Mouse (Mus musculus): Measurements from ENCODE around the gene Raly.
"Not testable (repeated sequence)": the region's sequence is repeated elsewhere in the genome, so short reads cannot be mapped to it uniquely, and the experiment has no call there.

Gene Raly

DNA sequence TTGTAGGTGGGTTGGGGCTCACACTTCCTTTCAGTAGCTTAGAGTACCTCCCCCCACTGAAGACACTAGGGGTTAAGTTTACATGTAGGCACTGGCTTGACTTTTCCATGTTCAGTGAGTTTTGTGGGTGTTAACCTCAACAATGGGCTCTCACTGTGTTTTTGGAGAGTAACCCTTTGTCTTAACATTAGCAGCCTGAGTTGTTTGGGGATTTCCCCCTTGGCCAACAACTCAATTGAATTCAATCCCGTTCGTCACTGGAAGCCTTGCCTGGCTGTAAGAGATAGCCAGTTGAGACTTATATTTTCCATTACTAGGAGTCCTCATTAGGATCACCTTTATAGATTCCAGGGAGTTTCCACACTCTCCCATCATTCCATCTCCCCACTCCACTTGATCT, 45.6 kb downstream of the Raly start:
- DNase-seq (ENCODE audit: low spot score) = no peak

DNA sequence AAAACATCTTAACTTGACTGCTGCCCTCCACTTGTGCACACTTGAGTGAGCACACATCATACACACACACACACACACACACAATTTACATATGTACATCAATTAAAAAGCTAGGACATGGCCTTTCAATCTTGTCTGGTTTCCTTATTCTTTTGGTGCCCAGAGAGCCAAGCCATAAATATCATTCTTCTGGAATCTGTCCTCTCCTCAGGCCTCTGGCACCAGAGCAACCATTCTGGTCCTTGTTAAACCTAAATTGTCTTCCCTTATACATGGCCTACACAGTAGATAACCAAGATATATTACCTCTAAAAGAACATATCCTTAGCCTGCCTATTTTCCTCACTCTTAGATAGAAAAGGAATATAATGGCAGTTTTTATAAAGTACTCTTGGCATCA, 57.2 kb downstream of the Raly start:
- no peak for DNase-seq (ENCODE audit: low spot score)

- peak; percentile 18 for DNase-seq (ENCODE audit: low spot score)
Observed at GRCm38 (mm10) chr2:154855383-154855782, 64.5 kb downstream of the Raly start.

- no peak for DNase-seq (ENCODE audit: low spot score)
Observed at GRCm38 (mm10) chr2:154863672-154864071, 72.8 kb downstream of the Raly start.

GRCm38 (mm10) chr2:154865696-154866095, 74.8 kb downstream of the Raly start:
- DNase-seq (ENCODE audit: low spot score) = no peak

- DNase-seq (ENCODE audit: low spot score) = no peak
Observed at GRCm38 (mm10) chr2:154868106-154868505, 77.2 kb downstream of the Raly start.

DNA sequence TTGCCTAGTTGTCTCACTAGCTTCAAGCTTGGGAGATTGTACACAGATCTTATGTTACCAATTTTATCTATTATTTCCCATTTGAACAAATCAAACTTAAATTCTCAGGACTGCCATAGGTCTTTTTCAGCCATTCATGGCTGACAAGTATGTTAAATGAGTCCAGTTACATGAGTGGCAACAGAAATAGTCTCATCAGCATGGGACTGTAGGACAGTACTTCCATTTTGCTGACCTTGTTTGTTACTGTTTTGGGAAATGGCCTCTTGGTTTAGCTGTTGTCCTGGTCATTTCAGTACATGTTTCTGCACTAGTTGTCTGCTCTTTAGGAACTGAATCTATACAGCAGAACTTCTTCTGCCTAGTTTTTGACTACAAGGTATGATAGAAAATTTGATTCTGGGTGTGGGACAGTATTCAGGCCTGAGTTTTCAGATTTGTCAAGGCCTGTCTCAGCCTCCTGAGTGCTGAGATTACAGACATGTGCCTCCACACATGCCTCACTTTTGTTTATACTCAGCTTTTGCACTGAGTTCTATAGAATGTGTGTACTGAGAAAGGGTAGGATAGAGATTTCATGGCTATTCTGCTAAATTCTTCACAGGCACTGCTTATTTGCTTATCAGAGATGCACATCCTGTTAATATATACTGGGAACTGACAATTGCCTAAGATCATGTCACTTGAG, 79.2 kb downstream of the Raly start:
- no peak for DNase-seq (ENCODE audit: low spot score)

DNA sequence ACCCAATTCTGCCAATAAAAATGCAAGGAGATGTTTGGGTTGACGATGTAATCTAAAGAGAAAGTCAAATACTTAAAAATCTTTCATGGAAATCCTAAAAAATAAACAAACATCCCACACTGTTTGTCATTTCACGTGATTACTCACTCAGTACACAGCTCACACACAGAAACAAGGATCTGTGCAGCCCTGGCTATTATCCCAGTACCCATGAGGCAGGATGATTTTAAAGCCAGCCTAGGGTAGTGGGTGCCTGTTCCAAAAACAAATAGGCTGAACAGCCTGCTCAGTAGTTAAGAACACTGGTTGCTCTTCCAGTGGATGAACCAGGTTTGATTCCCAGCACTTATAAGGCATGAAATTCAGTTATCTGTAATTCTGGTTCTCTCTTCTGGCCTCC, 85.7 kb downstream of the Raly start:
- DNase-seq (ENCODE audit: low spot score) = no peak

DNA sequence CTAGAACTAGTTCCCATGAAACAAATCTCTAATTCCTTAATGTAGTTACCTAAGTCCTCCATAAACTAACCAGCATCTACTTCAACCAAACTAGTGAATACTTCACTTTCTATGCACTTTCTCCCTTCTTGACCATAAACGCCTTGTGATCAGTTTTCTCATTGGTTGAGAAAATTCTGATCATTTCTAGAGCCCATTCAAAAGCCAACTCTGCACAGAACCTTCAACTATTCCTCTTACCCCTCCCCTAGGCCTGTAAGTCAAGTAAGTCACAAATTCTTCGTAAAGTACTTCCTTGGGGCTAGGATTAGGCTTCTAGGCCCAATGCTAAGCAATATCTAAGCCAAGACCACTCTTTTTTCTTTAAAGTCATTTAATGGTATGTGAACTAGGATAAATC, 100.7 kb downstream of the Raly start:
- DNase-seq (ENCODE audit: low spot score) = no peak

DNA sequence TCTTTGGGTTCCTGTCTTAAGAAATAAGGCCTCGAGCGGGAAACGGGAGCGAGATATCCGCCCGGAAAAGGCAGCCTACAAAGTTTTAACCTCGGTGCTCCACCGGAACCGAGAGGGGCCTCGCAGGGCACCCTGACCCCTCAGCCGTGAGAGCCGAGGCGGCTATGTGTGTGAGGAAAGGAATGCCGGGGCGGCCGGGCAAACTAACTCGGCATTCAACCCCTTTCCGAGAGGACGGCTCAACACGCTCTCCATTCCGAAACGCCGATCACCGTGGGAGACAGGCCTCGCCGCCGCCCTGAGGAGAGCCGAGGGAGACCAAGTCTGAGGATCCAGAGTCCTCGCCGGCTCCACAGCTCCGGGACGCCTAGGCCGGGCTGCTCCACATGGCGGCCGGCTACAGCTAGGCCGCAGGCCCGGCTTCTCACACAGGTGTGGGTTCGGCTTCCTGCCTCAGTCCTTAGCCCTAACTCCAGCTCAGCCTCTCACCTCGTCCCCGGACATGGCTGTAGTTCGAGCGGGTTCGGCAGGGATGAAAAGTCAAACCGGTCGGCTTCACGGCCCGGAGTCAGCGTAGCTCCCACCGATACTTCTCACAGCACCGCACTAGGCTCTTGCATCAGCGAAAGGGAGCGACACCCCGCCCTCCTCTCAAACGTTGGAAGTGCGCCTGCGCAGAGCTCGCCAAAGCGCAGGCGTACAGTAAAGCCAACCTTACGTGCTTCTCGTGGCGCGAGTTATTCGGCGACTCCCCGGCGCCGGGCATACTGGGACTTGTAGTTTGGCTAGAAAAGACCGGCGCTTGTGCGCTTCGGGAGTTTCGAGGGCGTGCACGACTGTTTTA, 101.5 kb downstream of the Raly start, which contains the start of gene Eif2s2:
Gene Eif2s2, minus strand, starts transcription at position 735 of the 844 bp plus-strand sequence.
- DNase-seq (ENCODE audit: low spot score) = peak; percentile 92

DNA sequence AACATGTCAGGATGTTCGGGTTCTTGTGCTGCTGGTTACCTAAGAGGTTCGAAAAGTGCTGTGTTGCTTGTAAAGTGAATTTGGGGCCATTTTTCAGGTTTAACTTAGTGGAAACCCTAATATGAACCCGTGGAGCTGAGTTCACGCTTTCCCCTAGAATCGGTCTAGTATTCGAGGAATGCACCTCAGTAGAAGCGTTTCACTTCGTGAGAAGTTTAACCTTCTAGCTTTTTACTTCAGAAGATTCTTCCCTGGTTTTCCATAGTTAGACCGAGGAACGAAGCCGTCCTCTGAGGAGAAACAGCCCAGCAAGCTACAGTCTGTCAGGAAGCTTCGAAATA, 102.1 kb downstream of the Raly start:
- DNase-seq (ENCODE audit: low spot score) = no peak

DNA sequence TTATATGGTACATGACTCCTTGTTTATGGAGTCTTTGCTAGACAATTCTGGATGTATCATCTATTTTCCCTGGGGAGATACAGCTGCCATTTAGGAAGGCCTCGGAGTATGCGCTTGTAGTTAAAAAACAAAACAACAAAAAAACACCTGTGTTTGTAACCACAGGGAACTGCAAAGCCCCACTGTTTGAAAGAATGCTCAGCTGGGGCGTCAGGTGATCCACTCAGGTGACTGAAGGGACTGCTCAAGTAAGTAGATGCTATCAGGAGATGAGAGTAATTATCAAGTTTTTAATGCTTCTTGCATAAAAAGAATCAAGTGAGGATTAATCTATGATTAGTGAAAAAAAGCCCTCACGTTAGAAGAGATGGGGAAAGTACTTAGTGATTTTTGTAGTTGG, 102.7 kb downstream of the Raly start:
- no peak for DNase-seq (ENCODE audit: low spot score)

DNA sequence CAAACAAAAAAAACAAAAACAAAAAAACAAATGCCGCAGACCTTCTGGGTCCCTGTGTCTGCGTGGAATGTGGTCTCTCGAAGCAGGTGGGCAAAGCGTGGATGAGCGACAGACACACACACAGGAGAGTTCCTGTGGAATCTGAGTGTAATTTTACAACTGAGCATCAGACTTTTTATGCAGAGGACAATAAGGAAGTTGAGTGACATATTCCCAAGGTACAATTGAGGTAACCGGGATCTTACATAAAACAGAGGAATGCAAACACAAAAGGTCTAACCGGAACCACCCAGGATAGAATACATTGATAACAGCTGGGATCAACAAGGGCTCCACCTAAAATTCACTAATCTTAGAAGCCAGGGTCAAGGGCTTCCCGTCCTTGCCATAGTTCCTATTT, 108.1 kb downstream of the Raly start:
- not testable (repeated sequence) for DNase-seq (ENCODE audit: low spot score)

GRCm38 (mm10) chr2:154899412-154899811, 108.5 kb downstream of the Raly start:
- not testable (repeated sequence) for DNase-seq (ENCODE audit: low spot score)

DNA sequence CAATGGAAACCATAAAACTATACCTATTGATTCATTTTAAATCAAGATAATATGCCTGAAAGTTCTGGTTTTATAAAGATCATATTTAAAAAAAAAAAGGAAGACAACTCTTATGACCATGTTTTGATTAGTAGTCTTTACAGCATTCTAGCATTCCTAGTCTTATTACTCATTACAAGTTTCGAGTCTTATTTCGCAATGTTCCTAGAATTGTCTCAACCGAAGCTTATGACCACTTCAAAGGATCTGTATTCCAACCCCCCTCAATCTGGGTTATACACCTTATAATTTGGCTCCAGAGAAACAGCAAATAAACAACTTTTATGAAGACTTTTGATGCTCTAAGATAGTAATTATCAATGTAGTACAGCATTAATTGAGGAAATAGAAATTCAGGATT, 111.2 kb downstream of the Raly start:
- no peak for DNase-seq (ENCODE audit: low spot score)

GRCm38 (mm10) chr2:154905796-154906195, 114.9 kb downstream of the Raly start:
- no peak for DNase-seq (ENCODE audit: low spot score)

DNA sequence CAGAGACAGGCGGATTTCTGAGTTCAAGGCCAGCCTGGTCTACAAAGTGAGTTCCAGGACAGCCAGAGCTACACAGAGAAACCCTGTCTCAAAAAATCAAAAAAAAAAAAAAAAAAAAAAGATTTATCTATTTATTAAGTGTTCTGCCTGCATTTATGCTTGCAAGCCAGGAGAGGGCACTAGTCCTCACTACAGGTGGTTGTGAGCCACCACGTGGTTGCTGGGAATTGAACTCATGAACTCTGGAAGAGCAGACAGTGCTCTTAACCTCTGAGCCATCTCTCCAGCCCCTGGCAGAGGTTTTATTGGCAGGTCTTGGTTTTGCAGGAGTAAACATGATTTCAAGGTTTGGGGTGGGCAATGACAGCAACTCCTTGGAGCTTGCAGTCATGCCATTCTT, 117.3 kb downstream of the Raly start:
- not testable (repeated sequence) for DNase-seq (ENCODE audit: low spot score)

DNA sequence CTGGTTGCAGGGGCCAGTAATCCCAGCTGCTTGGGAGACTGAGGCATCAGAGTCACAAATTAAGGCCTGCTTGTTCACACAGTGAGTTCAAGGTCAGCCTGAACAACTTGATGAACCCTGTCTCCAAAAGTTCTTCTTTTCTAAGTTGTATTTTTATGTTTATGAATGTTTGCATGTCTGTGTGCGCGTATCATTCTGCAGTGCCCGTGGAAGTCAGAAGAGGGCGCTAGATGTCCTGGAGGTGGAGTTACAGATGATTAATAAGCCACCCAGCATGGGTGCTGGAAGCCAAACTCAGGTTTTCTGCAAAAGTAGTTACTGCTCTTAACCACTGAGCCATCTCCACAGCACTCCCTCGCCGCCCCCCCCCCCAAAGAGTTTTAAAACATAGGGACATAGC, 118.9 kb downstream of the Raly start:
- no peak for DNase-seq (ENCODE audit: low spot score)

GRCm38 (mm10) chr2:154915922-154916541, 125.1 kb downstream of the Raly start:
- no peak for DNase-seq (ENCODE audit: low spot score)

DNA sequence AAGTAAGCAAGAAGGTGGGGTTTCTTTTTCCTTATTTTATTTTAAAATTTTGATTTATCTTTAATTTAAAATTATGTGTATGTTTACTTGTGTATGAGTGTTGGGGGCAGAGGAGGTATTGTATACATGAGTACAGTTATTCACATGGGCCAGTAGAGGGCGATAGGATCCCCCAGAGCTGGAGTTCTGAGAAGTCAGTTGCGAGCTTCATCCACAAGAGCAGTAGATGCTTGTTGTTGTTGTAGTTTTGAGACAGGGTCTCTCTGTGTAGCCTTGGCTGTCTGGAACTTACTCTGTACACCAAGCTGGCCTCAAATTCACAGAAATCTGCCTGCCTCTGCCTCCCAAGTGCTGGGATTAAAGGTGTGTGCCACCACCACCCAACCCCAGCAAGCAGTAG, 125.7 kb downstream of the Raly start:
- no peak for DNase-seq (ENCODE audit: low spot score)

All from ovary, postnatal 14 days (tissue).